Mouse (Mus musculus) lung, postnatal 36 days (tissue): ENCODE measurements at regions not wholly inside any gene's neighbourhood (a gene's known extent, or its start where the extent isn't known, plus 50 kb on each side); places are given as distances from the start of the nearest gene placed in this dataset.

Experiments used
- DNase-seq: peaks from one replicate; pipeline ENCODE4 v3.0.0; 2022; ENCODE audit warnings: mixed read lengths

- no peak for DNase-seq
Measured at GRCm38 (mm10) chr14:60439106-60439505, 66.0 kb downstream of the Amer2 start.

DNA sequence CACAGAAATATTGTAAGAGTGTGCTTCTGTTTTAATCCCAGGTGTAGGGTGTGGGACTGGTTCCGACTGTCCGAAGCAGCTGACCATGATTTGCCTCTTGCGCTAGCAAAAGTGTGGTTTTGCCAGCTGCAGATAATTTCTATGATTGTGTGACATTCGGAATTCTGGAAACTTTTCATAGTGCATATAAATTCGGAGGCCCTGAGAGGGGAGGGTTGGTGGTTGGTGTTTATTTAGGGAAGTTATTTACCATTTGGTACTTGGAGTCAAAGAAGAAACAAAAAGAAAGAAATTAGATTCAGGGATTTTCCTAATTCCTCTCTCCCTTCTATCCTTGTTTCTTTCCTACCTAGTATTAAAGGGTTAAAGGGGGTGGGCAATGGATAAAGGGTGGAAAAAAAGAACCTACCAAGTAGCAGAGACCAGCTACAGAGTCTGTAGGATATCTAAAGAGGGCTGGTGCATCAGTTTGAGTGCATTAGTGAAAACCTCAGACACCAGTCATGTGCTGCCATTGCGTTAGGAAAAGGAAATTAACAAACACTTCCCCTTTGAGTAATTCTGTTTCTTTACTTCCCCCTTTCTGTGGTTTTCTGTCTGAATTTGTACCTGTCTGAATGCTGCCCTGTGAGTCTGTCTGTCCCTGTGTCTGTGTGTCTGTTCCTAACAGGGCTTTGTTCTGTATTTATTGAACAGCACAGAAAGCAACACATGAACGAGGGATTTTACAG, 70.9 kb downstream of the Amer2 start:
- peak; percentile 34 for DNase-seq

- DNase-seq, result no peak
Measured at GRCm38 (mm10) chr14:60444552-60444937, 71.5 kb downstream of the Amer2 start.

GRCm38 (mm10) chr14:60446037-60446436, 73.0 kb downstream of the Amer2 start:
- no peak for DNase-seq

DNA sequence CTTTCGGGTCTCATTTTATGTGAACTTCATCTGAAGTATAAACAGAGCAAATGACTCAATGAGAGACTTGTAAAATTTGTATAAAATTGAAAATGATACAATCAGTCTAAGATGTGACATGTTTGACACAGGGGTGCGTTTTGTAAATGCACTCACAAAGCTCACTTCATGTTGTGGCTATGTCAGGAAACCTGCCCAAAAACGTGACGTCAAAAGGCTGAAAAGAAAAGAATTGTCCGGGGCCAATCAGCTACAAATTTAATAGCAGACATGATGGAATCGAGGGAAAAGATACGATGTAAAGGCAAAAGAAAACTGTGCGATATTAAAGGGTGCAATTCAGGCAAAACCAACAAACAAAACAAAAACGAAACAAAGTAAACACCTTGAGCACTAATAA, 78.2 kb downstream of the Amer2 start:
- DNase-seq, result no peak

DNA sequence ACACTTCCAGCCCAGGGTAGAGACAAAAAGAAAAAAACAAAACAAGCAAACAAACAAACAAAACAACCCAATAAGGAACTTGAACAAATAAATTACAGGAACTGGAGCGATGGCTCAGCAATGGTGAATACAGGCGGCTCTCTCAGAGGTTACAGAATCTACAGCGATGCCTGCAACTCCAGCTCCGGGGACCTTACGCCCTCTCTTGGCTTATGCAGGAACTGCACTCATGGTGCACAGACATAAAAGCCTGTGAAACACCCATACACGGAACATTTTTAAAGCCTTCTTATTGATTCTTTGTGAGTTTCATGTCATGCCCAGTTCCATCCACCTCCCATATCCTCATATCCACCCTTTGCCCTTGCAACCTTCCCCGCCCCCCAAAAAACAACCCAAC, 78.6 kb downstream of the Amer2 start:
- no peak for DNase-seq

GRCm38 (mm10) chr14:60456767-60457166, 83.7 kb downstream of the Amer2 start:
- DNase-seq, result no peak

- peak; percentile 50 for DNase-seq
Measured at GRCm38 (mm10) chr14:60484996-60485888, 112.2 kb downstream of the Amer2 start.

GRCm38 (mm10) chr14:60485889-60486274, 112.8 kb downstream of the Amer2 start:
- peak; percentile 18 for DNase-seq

DNA sequence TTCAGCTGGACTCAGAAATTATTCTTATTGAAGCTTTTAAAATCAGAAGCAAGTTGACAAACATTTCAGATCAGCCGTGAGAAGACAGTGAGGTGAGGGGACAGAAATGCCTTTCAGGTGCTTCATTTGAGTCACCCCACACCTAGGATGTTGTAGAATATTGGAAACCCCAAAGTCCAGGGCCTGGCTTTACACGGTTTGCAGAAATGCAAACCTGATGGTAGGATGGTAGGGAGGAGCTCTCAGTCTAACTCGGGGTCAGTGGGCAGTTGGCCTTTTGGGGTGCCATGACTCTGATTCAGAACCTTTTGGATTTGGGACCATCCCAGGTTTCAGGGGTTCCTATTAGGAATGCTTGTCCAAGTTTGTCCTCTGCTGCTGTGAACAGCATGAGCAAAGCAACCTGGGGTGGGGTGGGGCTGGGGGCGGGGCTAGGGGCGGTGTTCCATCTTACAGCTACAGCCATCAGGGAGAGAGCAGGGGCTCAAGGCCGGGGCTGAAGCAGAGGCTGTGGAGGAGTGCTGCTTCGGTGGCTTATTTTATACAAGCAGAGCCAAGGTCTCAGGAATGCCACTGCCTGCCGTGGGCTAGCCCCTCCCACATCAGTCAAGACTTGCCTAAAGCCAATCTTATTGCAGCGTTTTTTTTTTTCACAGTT, 113.3 kb downstream of the Amer2 start:
- no peak for DNase-seq

DNA sequence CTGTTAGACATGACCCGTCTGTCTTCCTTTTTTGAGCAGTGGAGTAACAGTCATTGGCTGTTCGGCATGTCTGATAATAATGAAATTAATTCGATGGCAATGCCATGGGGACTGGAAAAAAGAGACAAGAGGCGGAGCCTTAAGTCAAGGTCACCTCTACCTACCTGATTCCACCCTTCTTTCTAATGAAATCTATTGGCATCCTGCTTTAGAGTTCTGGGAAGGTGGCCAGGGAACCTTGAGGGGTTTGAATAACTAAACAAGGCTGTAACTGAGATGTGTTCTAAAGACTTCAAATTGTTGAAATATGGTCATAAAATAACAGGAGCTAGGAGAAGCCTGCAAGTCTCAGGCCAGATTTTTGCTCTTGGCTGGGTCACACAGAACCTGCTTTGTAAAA, 116.1 kb downstream of the Amer2 start:
- no peak for DNase-seq

DNA sequence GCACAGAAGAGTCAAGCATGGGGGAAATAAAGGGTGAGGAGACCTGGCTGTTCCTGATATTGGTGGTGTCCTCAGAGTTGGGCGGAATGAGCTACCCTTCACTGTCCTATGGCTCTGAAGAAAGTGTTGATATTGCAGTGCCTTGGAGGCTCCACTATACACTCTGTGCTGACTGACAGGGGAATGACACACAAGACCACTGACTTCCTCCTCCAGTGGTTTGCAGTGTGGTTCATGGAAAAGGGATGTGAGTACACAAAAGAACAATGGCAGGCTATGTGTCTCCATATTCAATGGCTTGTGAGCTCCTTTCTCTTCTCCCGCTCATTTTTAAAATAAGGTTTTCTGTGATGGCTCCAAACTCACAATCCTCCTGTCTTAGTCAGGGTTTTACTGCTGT, 117.8 kb downstream of the Amer2 start:
- no peak for DNase-seq

DNA sequence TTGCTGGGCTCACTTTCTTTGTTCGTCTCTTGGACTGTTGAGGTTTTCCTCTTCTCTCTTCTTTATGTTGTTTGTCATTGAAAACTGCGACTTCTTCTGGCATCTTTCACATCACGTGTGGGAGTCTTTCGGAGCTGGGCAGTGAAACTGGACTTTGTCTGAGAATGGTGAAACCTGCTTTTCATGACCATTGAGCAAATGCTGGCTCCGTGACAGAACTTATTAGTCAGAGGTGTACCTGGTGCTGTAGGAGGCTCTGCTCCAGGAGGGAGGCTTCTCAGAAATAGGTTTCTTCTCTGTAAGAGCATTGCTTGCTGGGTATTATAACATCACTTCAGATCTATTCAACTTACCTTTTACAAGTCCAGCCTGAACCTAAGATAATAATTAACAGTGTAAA, 122.4 kb downstream of the Amer2 start:
- peak; percentile 4 for DNase-seq

GRCm38 (mm10) chr14:60502552-60502951, 129.5 kb downstream of the Amer2 start:
- DNase-seq, result no peak

DNA sequence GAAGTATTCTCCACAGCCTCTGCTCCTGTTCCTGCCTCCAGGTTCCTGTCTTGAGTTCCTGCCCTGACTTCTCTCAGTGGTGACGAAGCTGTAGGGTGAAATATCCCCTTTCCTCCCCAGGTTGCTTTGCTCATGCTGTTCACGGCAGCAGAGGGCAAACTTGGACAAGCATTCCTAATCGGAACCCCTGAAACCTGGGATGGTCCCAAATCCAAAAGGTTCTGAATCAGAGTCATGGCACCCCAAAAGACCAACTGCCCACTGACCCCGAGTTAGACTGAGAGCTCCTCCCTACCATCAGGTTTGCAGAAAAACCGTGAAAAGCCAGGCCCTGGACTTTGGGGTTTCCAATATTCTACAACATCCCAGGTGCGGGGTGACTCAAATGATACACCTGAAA, 128.7 kb upstream of the Spata13 start:
- DNase-seq, result no peak

DNA sequence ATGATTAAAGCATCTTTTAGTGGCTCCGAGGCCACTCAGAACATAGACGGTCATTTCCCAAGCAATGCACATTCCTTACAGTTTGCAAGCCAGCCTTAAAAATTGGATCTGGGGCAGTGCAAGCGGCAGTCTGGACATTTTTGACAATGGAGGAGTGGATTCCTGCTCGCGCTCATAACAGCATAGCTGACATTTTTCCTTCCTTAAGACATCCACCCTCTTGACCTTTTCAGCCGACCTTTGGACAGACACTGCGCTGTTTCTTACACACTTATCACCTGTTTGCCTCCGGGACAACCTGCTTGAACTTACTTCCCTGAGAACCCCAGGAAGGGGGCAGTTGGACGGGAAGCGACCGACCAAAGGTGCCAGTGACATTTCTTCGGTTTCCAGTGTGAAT, 127.5 kb upstream of the Spata13 start:
- no peak for DNase-seq

GRCm38 (mm10) chr14:60513560-60513959, 120.2 kb upstream of the Spata13 start:
- DNase-seq, result peak; percentile 36

- DNase-seq, result peak; percentile 56
Measured at GRCm38 (mm10) chr14:60515094-60515786, 118.6 kb upstream of the Spata13 start.

DNA sequence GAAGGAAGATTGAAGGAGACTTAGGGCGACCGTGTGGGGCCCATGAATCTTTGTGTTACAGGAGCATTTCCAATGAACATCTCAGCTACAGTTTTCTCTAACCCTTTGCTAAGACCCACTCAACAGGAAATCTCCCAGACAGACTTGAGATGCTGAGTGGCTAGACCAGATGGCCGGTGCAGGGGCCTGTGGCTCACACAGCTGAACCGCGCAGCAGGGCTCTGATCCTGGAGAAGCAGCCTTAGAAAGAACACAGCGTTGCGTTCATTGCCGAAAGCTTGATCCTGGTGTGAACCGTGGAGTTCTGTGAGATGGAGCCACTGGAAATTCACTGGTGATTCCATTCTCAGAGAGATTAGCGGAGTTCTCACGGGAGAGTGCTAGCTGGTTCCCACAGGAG, 115.9 kb upstream of the Spata13 start:
- DNase-seq, result no peak

DNA sequence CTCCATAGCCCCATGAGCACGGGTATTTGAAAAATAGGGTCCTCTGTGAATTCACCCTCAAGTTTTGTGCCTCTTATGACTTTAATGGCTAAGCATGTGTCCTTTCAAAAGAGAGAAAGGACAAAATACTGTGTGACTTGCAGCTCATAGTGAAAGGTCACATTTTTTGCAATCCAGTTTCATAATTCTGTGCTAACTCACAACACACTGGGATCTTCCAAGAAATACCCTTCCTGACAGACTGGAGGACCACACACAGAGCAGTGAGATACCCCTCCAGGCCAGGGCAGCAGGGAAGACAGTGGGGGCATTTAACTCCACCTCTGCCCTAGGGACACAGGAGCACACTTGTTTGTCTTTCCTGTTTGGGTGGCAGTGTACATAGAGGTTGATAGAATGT, 110.8 kb upstream of the Spata13 start:
- no peak for DNase-seq

- DNase-seq, result no peak
Measured at GRCm38 (mm10) chr14:60524869-60525268, 108.9 kb upstream of the Spata13 start.

DNA sequence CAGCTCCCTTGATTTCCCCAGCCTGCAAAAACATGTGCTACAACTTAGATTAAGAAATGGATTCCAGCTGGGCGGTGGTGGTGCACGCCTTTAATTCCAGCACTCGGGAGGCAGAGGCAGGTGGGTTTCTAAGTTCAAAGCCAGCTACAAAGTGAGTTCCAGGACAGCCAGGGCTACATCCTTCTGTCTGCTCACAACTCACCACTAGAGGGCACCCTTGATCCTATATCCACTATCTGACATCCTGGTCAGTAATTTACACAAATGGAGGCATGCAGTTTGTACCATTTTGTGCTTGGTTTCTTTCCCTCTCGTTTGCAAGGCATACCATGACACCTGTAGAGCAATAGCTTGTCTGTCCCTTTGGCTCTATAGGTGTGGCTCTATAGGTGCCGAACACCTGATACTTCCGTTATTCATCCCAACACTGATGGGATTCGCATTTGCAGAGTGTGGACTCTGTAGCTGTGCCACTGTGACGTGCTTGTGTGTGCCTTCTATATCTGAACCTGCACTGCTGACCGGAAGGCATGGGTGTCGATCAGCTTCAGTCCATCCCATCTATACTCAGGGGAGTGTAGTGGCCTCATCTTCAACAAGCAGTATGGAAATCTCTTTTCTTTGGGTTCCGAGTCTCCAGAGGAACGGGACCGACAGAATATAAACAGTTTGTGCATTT, 108.4 kb upstream of the Spata13 start:
- peak; percentile 92 for DNase-seq

DNA sequence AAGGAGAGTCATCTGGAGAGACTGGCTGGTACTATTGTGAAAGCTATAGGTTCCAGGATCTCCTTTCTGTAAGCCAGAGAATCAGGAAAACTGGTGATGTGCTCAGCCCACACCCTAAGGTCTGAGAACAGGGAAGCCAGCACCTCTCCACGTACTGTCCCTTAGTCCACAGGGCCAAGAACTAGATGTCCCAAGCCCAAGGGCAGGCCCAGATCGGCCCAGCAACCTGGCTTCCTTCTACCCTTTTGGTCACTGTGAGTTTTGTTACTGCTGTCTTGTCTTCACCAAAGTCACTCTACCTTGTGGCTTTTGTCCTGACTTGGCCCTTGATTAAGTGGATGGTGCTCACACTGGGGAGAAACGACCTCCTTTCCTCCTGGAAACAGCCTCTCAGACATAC, 107.8 kb upstream of the Spata13 start:
- DNase-seq, result no peak
